Mouse (Mus musculus) forebrain, postnatal 0 days (tissue): ENCODE measurements around the gene Gabrg3. TPM values are rescaled to one million over a fixed set of nuclear protein-coding genes. Genes with fewer than 3 reads are reported as not detected.
"Not testable (repeated sequence)": the region's sequence is repeated elsewhere in the genome, so short reads cannot be mapped to it uniquely, and the experiment has no call there.

Experiments used
- ATAC-seq: fragments of 200-750 bp; cut with Nextera tagmentation; 2 replicates; pipeline ENCODE4 v1.8.0; 2017; ENCODE audit warnings: mild to moderate bottlenecking, moderate library complexity
- DNase-seq: peaks from one replicate; pipeline ENCODE4 v3.0.0-alpha.2; 2015
- H3K27ac ChIP-seq: fragments of 300-500 bp; sonication (generic); 2 replicates; pipeline ENCODE4 v1.5.1; 2014; ENCODE audit warnings: low read depth, mild to moderate bottlenecking, antibody characterized with exemption, low read length, moderate library complexity, mixed read lengths
- H3K27me3 ChIP-seq: fragments of 300-500 bp; sonication (generic); 2 replicates; pipeline ENCODE4 v1.6.1; 2014; ENCODE audit warnings: mild to moderate bottlenecking, low read length, mixed read lengths; ENCODE audit not compliant: insufficient read depth
- H3K36me3 ChIP-seq: fragments of 300-500 bp; sonication (generic); 2 replicates; pipeline ENCODE4 v1.6.1; 2014; ENCODE audit warnings: mild to moderate bottlenecking, moderate library complexity; ENCODE audit not compliant: insufficient read depth
- H3K4me1 ChIP-seq: fragments of 300-500 bp; sonication (generic); 2 replicates; pipeline ENCODE4 v1.6.1; 2014; ENCODE audit warnings: antibody characterized with exemption; ENCODE audit not compliant: insufficient read depth
- H3K4me2 ChIP-seq: fragments of 300-500 bp; sonication (generic); 2 replicates; pipeline ENCODE4 v1.6.1; 2014; ENCODE audit warnings: low read depth, mild to moderate bottlenecking, moderate library complexity
- H3K4me3 ChIP-seq: fragments of 300-500 bp; sonication (generic); 2 replicates; pipeline ENCODE4 v1.5.1; 2014; ENCODE audit warnings: low read depth, low read length, mixed read lengths
- H3K9ac ChIP-seq: fragments of 300-500 bp; sonication (generic); 2 replicates; pipeline ENCODE4 v1.6.1; 2014; ENCODE audit warnings: mild to moderate bottlenecking
- H3K9me3 ChIP-seq: fragments of 300-500 bp; sonication (generic); 2 replicates; pipeline ENCODE4 v1.6.1; 2016; ENCODE audit warnings: low read length
- CTCF ChIP-seq: sonication (generic); IDR thresholded peaks from 2 replicates; pipeline ENCODE4 v1.5.1; 2016; ENCODE audit warnings: antibody characterized with exemption, control low read depth, low read depth
- WGBS: fragments of 180-500 bp; shearing (Covaris S2); extraction: QIAGEN DNeasy Blood & Tissue Kit; methylation state at CpG from one replicate; pipeline ENCODE4 v1.1.7; 2014; 5-methylcytosine and 5-hydroxymethylcytosine counted together
- polyA plus RNA-seq: library from polyadenylated mRNA; unstranded; fragments of >200 nt; fragmentation: Nextera tagmentation; extraction: Ambion mirVana; gene quantifications from 2 replicates; pipeline ENCODE4 v1.2.1, GENCODE M21; 2015
- total RNA-seq: library from RNA; depleted of rRNA; stranded (reverse); fragments of >200 nt; gene quantifications from 2 replicates; pipeline ENCODE4 v1.2.3, GENCODE M21; 2014

Gene Gabrg3
- total and polyA plus RNA-seq, 2 experiments from 2014 or later = 9.6 to 21.6 TPM

DNA sequence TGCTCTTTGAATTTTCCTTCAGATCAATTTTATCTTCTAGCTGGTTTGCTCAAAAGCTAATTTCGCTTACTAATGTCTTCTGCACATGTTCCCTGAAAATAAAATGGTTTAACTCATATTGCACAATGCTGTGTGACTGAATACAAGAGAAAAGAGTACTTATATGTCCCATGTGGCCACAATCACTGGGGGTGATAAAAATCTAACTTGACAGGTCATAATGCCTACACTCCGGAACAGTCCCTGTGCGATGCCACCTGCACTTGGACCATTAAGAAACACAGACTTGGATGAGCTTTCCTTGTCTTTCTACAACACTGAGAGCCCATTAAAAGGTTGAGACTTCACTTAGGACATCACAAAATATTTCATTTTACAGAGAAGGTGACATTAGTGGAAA lies 108.1 kb downstream of the Gabrg3 start:
- Histone ChIP-seq H3K4me3 (no peak overlapping the region), H3K9ac (no peak overlapping the region), H3K36me3 (no peaks in the 10 kb centered on the region), H3K9me3 (no peaks in the 10 kb centered on the region), H3K4me2 (no peak overlapping the region), H3K27ac (no peak overlapping the region), H3K4me1 (no peaks in the 10 kb centered on the region), H3K27me3 (no peaks in the 10 kb centered on the region)
- DNase-seq (no peak), ATAC-seq (no peak)
- WGBS = 88% methylated on average over 3 of the region's 3 CpGs
- TF ChIP-seq CTCF = no peak

DNA sequence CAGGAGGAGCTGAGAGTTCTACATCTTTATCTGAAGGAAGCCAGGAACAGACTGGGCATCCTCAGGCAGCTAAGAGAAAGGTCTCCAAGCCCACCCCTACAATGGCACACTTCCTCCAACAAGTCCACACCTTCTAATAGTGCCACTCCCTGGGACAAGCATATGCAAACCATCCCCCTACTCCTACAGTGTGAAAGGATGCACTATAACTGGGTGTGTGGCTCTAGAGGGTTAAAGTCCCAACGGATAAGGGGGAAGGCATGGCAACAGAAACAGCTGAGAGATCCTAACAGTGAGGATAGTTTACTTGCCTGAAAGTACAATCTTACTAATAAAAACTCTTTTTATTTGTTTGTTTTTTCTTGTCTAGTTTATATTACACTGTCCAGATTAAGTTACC lies 126.8 kb downstream of the Gabrg3 start:
- no peak overlapping the region for H3K4me3 ChIP-seq
- no peak overlapping the region for H3K27ac ChIP-seq
- H3K4me2 ChIP-seq = no peak overlapping the region
- H3K36me3 ChIP-seq = no peaks in the 10 kb centered on the region
- no peaks in the 10 kb centered on the region for H3K4me1 ChIP-seq
- TF ChIP-seq CTCF = no peak
- H3K9ac ChIP-seq = no peak overlapping the region
- WGBS = 86% methylated on average over 1 of the region's 1 CpGs
- ATAC-seq (no peak), DNase-seq (no peak)
- H3K9me3 ChIP-seq = no peaks in the 10 kb centered on the region
- no peaks in the 10 kb centered on the region for H3K27me3 ChIP-seq

DNA sequence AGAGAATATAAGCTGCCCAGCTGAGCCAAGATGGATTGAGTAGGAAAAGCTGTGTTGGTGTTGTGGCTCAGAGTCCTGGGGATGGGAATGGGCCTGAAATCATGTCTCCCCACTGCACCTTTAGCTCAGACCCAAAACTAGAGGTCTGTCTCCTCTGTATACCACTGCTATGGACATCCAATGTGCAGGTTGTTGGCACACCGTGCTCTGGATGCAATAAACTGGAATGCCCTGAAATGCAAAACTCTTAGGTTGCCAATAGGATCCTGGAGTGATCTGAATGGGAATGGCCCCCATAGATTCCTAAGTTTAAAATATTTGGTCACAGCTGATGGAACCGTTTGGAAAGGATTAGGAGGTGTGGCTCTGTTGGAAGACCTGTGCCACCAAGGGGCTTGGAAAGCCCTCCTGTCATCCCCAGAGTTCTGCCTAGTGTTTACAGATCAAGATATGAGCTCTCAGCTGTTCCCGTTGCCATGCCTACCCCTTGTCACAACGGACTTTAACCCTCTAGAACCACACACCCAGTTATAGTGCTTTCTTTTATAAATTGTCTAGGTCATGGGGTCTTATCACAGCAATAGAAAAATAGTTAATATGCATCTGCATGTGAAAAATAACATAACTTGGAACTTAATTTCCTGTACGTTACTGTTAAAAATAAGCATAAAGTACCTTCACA lies 128.0 kb downstream of the Gabrg3 start:
- no peak for ATAC-seq
- no peak overlapping the region for H3K27ac ChIP-seq
- no peak for TF ChIP-seq CTCF
- no peaks in the 10 kb centered on the region for H3K36me3 ChIP-seq
- DNase-seq = no peak
- no peaks in the 10 kb centered on the region for H3K27me3 ChIP-seq
- no peaks in the 10 kb centered on the region for H3K9me3 ChIP-seq
- no peak overlapping the region for H3K4me2 ChIP-seq
- WGBS = 82% methylated on average over 5 of the region's 5 CpGs
- no peak overlapping the region for H3K9ac ChIP-seq
- H3K4me3 ChIP-seq = no peak overlapping the region
- H3K4me1 ChIP-seq = no peaks in the 10 kb centered on the region

- no peak for TF ChIP-seq CTCF
- ATAC-seq (peak; percentile 62), DNase-seq (peak; percentile 32)
- Histone ChIP-seq H3K4me3 (no peak overlapping the region), H3K4me2 (no peak overlapping the region), H3K27ac (no peak overlapping the region), H3K9ac (no peak overlapping the region), H3K4me1 (no peaks in the 10 kb centered on the region), H3K36me3 (no peaks in the 10 kb centered on the region), H3K9me3 (no peaks in the 10 kb centered on the region), H3K27me3 (no peaks in the 10 kb centered on the region)
- WGBS = 60% methylated on average over 4 of the region's 4 CpGs
These were observed 143.0 kb downstream of the Gabrg3 start for GRCm38 (mm10) chr7:57243981-57244380.

DNA sequence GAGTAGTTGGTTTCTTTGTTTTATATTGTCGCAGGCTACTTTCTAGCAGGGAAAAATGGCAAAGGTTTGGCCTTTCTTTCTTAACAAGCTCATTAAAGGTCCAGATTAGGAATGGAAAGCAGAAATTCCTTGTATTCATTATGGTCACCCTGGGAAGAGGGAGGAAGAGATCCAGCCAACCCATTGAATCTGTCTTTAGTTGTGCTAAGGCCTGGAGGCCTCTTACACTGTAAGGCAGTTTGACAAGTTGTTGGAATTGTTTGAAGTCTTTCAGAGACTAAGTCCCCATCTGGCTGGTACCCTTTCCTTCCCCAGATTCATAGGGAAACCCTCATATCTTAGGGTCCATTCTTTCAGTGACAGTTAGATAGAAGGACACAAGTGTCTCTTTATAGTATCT lies 172.9 kb downstream of the Gabrg3 start:
- ATAC-seq = peak; percentile 43
- WGBS = 19% methylated on average over 1 of the region's 1 CpGs

GRCm38 (mm10) chr7:57186015-57186414 lies 201.0 kb downstream of the Gabrg3 start:
- no peak overlapping the region for H3K27ac ChIP-seq
- no peak for ATAC-seq
- no peak for DNase-seq
- no peak for TF ChIP-seq CTCF
- H3K9ac ChIP-seq = no peak overlapping the region
- H3K9me3 ChIP-seq = no peaks in the 10 kb centered on the region
- no peaks in the 10 kb centered on the region for H3K4me1 ChIP-seq
- no peaks in the 10 kb centered on the region for H3K27me3 ChIP-seq
- WGBS = 43% methylated on average over 1 of the region's 1 CpGs
- H3K4me3 ChIP-seq = no peak overlapping the region
- no peak overlapping the region for H3K4me2 ChIP-seq
- H3K36me3 ChIP-seq = no peaks in the 10 kb centered on the region

More for the DNA sequence above, 172.9 kb downstream of the Gabrg3 start:
- H3K4me3 ChIP-seq = no peak overlapping the region
- no peak overlapping the region for H3K9ac ChIP-seq
- H3K27me3 ChIP-seq = no peaks in the 10 kb centered on the region
- H3K4me1 ChIP-seq = no peaks in the 10 kb centered on the region
- H3K27ac ChIP-seq = no peak overlapping the region
- no peak for DNase-seq
- H3K4me2 ChIP-seq = no peak overlapping the region
- H3K36me3 ChIP-seq = no peaks in the 10 kb centered on the region
- H3K9me3 ChIP-seq = no peaks in the 10 kb centered on the region
- no peak for TF ChIP-seq CTCF

DNA sequence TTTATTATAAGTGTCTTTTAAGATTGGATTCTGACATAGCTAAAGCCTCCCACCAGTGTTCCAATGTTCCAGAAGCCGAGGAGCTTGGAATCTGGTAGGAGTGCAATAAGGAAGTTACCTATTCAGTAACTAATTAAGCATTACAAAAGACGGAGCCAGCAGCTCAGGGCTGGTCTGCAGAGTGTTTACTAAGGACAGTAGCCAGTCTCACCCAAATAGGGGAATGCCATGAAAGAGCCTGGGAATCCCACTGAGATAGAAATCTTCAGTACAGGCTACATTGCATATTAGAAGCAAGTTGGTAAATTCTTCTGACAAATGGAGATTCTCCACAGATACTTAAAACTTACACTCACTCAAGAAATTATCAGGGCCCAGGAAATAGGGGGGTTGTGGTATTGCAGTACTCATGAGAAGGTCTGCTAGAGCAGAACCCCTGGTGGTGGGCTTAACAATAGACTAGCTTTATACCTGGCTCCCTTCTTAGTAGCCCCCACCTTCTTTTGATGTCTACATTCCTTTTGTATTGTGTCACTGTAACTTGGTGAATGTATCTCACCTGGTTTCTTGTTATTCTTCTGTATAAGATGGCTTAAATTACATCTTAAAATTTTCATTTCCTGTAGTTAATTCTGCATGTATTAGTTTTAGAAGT lies 211.0 kb downstream of the Gabrg3 start:
- not testable (repeated sequence) for DNase-seq, H3K27me3 ChIP-seq, H3K27ac ChIP-seq, H3K9me3 ChIP-seq, H3K4me1 ChIP-seq, H3K36me3 ChIP-seq, H3K4me3 ChIP-seq, ATAC-seq, H3K9ac ChIP-seq, H3K4me2 ChIP-seq
- WGBS = 30% methylated on average over 2 of the region's 2 CpGs
